Mouse (Mus musculus) heart, adult 8-10 months (tissue): ENCODE results near the gene Pde10a. TPM values are rescaled to one million over a fixed set of nuclear protein-coding genes. Genes with fewer than 3 reads are reported as not detected.
"Not testable (repeated sequence)": the region's sequence is repeated elsewhere in the genome, so short reads cannot be mapped to it uniquely, and the experiment has no call there.

Experiments used
- DNase-seq: peaks from one replicate; pipeline ENCODE4 v3.0.0; 2022; ENCODE audit warnings: low spot score
- total RNA-seq, 4 experiments: library from RNA; stranded (reverse); gene quantifications; 2 replicates each; pipeline ENCODE4 v1.2.4; 2022

Pde10a gene
- total RNA-seq, 4 experiments from 2014 or later = 1.8 to 3.6 (median 2.8) TPM

GRCm38 (mm10) chr17:8642356-8642755, 117.2 kb downstream of the Pde10a start:
- DNase-seq = no peak

DNA sequence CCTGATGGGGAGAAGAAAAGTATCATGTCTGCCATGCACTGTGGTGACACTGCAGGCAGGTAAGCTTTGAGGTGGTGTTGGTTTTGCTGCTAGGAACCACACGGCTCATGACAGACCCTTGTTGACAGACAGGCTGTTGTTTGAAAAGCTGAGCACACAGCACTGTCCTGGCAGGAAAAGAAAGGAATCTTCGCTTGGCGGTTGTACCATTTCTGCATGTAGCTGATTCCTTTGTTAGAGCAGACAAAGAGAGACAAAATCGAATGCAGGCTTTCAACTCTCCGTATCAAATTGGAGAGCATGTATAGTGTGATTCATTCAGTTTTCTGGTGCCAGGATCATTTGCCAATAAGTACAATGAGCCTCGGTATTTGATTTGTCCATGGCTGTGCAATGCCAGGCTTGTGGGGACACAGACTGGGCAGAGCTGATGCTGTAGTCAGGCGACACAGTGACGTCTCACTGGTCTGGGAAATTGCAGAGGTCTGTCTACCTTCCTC, 122.2 kb downstream of the Pde10a start:
- no peak for DNase-seq

DNA sequence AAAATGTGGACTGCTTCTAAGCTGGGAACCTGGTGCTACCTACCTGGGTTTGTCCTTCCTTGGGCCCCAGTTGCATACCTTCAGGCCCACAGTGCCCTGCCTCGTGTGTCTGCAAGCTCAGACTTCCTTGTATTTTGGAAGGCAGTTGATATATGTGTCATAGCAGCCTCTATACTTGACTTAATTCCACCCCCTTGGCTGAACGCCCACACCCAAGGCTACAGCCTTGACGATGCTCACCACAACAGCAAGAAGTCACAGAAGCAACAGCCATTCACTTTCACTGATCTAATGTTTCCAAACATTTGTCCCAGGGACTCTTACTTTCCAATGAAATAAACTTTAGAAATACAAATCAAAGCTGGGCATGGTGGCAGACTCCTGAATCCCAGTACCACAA, 123.1 kb downstream of the Pde10a start:
- no peak for DNase-seq

DNA sequence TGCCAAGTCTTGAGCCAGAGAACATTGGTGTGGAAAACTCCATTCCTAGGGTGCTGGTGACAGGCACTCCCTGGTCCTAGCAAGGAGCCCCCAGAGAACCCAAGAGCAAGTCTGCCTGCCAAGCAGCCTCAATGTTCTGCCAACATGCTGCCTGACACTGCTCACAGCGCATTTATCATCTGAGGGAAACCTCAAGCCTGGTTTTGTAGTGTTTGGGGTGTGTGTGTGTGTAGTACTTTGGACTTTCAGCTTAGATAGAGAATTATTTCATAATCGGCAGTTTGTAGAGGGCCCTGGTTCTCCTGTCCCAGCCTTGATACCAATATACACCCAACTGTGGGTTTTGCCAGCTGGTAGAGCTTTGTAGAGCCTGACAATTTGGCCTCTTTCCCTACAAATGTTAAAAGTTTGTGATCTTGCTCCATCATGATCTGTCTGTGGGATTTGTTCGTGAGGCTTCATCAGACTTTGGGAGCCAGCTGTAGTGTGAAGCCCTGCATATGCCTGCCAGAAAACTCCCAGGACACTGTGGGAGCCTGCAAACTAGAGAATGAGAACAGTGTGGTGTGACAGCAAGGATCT, 127.6 kb downstream of the Pde10a start:
- peak; percentile 30 for DNase-seq

DNA sequence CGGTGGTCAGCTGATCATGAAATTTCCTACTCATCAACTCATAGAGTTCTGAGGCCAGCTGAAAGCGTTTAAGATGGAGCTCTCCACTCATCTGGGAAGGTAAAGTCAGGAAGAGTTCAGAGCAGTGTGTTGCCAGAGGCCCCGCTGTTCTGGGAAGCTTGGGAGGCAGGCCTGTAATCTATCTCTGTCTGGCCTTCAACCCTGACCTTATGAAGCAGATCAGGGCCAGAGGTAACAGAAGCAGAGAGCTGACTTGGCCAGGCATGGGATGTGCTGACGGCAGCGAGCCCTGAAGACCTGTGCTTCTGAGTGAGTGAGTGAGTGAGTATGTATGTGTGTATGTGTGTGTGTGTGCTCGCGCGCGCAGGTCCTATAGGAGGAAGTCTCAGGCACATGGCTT, 132.5 kb downstream of the Pde10a start:
- no peak for DNase-seq

GRCm38 (mm10) chr17:8658751-8659454, 133.7 kb downstream of the Pde10a start:
- no peak for DNase-seq

- no peak for DNase-seq
Measured at GRCm38 (mm10) chr17:8666912-8667311, 141.7 kb downstream of the Pde10a start.

DNA sequence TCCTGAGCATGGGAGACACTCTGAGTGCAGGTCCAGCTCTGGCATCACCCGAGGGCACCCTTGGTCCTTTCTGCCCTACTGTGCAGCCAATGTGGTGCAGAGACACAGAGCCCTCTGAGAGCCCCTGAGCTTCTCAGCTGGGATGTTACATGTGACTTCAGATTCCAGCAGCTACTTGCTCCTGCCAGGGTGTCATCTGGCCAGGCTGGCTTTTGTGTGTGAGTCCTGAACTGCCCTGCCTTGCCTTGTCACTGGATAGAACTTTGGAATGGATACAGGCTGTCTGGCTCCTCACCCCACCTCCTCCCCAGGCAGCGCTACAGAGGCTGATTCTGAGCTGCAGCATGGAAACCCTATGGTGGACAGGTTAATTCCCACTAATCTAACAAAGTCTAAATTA, 149.5 kb downstream of the Pde10a start:
- DNase-seq = peak; percentile 43

- no peak for DNase-seq
Measured at GRCm38 (mm10) chr17:8686356-8686755, 161.2 kb downstream of the Pde10a start.

DNA sequence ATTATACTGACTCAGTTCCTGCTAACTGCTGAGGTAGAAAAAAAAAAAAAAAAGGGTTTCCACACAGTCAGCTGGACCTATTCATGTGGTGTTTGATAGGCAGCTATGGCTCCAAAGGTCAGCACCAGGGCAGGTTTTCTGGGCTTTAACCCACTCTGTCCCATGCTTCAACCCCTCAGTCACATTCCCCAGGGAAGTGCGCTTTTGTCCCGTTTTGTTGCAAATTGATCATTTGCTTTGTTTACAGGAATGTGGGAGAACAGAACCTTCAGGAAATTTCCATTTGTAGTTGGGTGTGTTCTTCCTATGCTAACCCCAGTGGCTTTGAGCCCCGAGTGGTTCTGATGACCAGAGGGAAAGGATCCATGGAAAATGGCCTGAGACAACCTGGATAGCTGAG, 162.9 kb downstream of the Pde10a start:
- DNase-seq = no peak

GRCm38 (mm10) chr17:8698265-8698664, 173.1 kb downstream of the Pde10a start:
- DNase-seq = no peak

- DNase-seq = no peak
Measured at GRCm38 (mm10) chr17:8698793-8699192, 173.6 kb downstream of the Pde10a start.

DNA sequence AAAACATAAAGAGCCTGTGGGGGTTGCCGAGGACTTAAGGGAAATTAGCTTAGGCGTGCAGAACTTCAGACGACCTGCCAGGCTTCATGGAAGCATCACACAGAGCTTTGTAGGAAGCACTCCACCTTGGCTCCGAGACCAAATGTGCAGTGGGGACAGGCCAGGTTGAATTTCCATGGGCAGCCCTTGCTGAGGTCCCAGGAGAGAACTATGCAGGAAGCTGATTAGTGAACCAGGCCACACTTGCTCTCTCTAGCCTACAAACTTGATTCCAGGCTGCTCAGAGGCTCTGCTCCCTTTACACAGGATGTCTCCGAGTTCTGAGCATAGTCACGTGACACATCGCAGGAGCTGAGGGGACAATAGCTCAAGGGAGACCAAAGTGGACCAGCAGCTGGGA, 175.9 kb downstream of the Pde10a start:
- DNase-seq = no peak

- DNase-seq = no peak
Measured at GRCm38 (mm10) chr17:8702503-8702902, 177.3 kb downstream of the Pde10a start.

GRCm38 (mm10) chr17:8708006-8708405, 182.8 kb downstream of the Pde10a start:
- no peak for DNase-seq

- DNase-seq = not testable (repeated sequence)
Measured at GRCm38 (mm10) chr17:8712734-8713133, 187.6 kb downstream of the Pde10a start.

- DNase-seq = no peak
Measured at GRCm38 (mm10) chr17:8720961-8721360, 195.8 kb downstream of the Pde10a start.

- DNase-seq = no peak
Measured at GRCm38 (mm10) chr17:8724464-8724974, 199.3 kb downstream of the Pde10a start.

DNA sequence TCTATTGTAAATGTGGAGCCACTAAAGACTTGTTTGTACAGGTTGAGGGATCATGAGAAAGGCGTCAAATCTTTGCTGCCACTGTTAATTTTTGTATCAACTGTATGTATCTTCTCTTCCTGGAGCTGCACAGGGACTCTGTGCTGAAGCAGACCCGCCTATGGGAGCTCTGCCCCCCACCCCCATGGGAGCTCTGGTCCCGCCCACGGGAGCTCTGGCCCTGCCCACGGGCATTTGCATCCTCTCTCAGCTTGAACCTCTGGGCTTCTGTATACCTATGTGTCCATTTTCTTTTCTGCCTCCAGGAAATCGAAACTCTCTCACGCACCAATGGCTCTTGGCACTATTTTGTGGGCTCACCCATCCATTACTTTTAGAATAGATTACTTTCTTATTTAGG, 203.5 kb downstream of the Pde10a start:
- DNase-seq = no peak

DNA sequence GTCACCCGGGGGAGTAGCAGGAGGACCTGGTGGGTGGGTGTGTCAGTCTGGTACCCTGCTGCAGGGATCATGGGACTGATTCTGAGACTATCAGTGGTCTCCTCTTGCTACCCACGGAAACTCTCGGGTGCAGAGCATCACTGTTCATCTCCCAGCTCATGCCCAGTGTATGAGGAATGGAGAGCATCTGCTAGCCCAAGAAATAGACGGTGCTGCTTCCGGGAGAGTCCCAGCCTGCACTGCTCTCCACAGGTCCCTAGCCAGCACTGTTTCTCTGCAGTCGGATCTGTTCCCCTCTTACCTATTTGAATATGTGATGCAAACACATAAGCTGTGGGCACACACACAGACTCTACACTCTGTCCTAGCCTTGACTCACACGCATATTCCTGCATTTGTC, 204.6 kb downstream of the Pde10a start:
- DNase-seq = no peak

DNA sequence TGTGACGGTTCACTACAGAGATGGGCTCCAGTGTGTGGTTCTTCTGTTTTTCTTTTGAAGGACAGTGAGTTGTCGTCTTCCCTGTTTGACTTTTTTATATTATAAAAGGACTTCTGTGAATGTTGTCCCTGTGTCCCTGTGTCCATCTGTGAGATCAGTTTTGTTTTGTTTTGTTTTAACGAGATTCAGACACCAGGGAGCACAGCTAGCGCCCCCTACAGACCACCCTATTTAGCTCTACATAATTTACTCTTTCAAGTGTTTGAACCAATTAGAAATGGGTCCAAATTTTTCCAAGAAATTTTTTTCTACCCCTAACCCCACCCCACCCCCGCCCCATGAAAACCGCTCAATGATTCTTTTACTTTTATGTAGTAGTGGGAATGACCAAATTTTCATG, 205.9 kb downstream of the Pde10a start:
- DNase-seq = no peak

- DNase-seq = no peak
Measured at GRCm38 (mm10) chr17:8736259-8736658, 211.1 kb downstream of the Pde10a start.

DNA sequence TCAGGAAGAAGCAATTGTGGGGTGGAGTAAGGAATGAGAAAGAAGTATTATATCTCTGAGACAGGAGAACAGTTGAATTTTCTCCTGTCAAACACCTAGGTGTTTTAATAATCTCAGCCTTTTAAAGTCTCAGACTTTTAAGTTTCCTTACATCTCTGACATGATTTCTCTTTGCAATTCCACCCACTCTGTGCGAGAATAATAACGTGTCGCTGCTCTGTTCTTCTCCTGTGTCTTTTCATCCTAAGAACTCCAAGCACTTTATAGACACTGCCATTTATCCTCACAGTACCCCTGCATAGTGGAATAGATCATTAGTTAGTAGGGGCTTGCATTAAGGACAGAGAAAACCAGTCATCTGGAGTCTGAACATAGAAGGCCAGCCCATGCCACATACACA, 217.6 kb downstream of the Pde10a start:
- no peak for DNase-seq
